Mouse (Mus musculus): ENCODE data around the gene Iqschfp.

Gene Iqschfp

GRCm38 (mm10) chr3:68305647-68306046, 413.6 kb downstream of the Iqschfp start:
- ATAC-seq (ENCODE audit: insufficient number of reproducible peaks, low FRiP score, low TSS enrichment): no peak

GRCm38 (mm10) chr3:68306726-68307125, 414.7 kb downstream of the Iqschfp start:
- no peak for ATAC-seq (ENCODE audit: insufficient number of reproducible peaks, low FRiP score, low TSS enrichment)

- ATAC-seq (ENCODE audit: insufficient number of reproducible peaks, low FRiP score, low TSS enrichment): no peak
These were observed 433.5 kb downstream of the Iqschfp start for GRCm38 (mm10) chr3:68325575-68325974.

- 0 out of 2 replicates have a peak, but pooled peaks have one; percentile 63 for ATAC-seq (ENCODE audit: insufficient number of reproducible peaks, low FRiP score, low TSS enrichment)
These were observed 440.5 kb downstream of the Iqschfp start for GRCm38 (mm10) chr3:68332515-68332914.

- ATAC-seq (ENCODE audit: insufficient number of reproducible peaks, low FRiP score, low TSS enrichment): no peak
These were observed 443.5 kb downstream of the Iqschfp start for GRCm38 (mm10) chr3:68335501-68335900.

GRCm38 (mm10) chr3:68350624-68351023, 458.6 kb downstream of the Iqschfp start:
- ATAC-seq (ENCODE audit: insufficient number of reproducible peaks, low FRiP score, low TSS enrichment): no peak

- ATAC-seq (ENCODE audit: insufficient number of reproducible peaks, low FRiP score, low TSS enrichment): no peak
These were observed 459.4 kb downstream of the Iqschfp start for GRCm38 (mm10) chr3:68351461-68351860.

GRCm38 (mm10) chr3:68352961-68353360, 460.9 kb downstream of the Iqschfp start:
- ATAC-seq (ENCODE audit: insufficient number of reproducible peaks, low FRiP score, low TSS enrichment): no peak

GRCm38 (mm10) chr3:68353492-68353891, 461.5 kb downstream of the Iqschfp start:
- ATAC-seq (ENCODE audit: insufficient number of reproducible peaks, low FRiP score, low TSS enrichment): no peak

GRCm38 (mm10) chr3:68356516-68356915, 464.5 kb downstream of the Iqschfp start:
- no peak for ATAC-seq (ENCODE audit: insufficient number of reproducible peaks, low FRiP score, low TSS enrichment)

- no peak for ATAC-seq (ENCODE audit: insufficient number of reproducible peaks, low FRiP score, low TSS enrichment)
These were observed 476.0 kb downstream of the Iqschfp start for GRCm38 (mm10) chr3:68368029-68368428.

- ATAC-seq (ENCODE audit: insufficient number of reproducible peaks, low FRiP score, low TSS enrichment): no peak
These were observed 480.9 kb downstream of the Iqschfp start for GRCm38 (mm10) chr3:68372925-68373324.

- ATAC-seq (ENCODE audit: insufficient number of reproducible peaks, low FRiP score, low TSS enrichment): no peak
These were observed 483.1 kb downstream of the Iqschfp start for GRCm38 (mm10) chr3:68375100-68375508.

- no peak for ATAC-seq (ENCODE audit: insufficient number of reproducible peaks, low FRiP score, low TSS enrichment)
These were observed 485.6 kb downstream of the Iqschfp start for GRCm38 (mm10) chr3:68377452-68378198.

- no peak for ATAC-seq (ENCODE audit: insufficient number of reproducible peaks, low FRiP score, low TSS enrichment)
These were observed 486.8 kb downstream of the Iqschfp start for GRCm38 (mm10) chr3:68378799-68379198.

- no peak for ATAC-seq (ENCODE audit: insufficient number of reproducible peaks, low FRiP score, low TSS enrichment)
These were observed 487.2 kb downstream of the Iqschfp start for GRCm38 (mm10) chr3:68379242-68379641.

GRCm38 (mm10) chr3:68383672-68384071, 491.6 kb downstream of the Iqschfp start:
- ATAC-seq (ENCODE audit: insufficient number of reproducible peaks, low FRiP score, low TSS enrichment): no peak

GRCm38 (mm10) chr3:68385544-68385943, 493.5 kb downstream of the Iqschfp start:
- ATAC-seq (ENCODE audit: insufficient number of reproducible peaks, low FRiP score, low TSS enrichment): no peak

GRCm38 (mm10) chr3:68388023-68388422, 496.0 kb downstream of the Iqschfp start:
- no peak for ATAC-seq (ENCODE audit: insufficient number of reproducible peaks, low FRiP score, low TSS enrichment)

- no peak for ATAC-seq (ENCODE audit: insufficient number of reproducible peaks, low FRiP score, low TSS enrichment)
These were observed 501.5 kb downstream of the Iqschfp start for GRCm38 (mm10) chr3:68393578-68393977.

- ATAC-seq (ENCODE audit: insufficient number of reproducible peaks, low FRiP score, low TSS enrichment): no peak
These were observed 506.7 kb downstream of the Iqschfp start for GRCm38 (mm10) chr3:68398691-68399090.

GRCm38 (mm10) chr3:68400121-68400520, 508.1 kb downstream of the Iqschfp start:
- ATAC-seq (ENCODE audit: insufficient number of reproducible peaks, low FRiP score, low TSS enrichment): no peak
